Mouse (Mus musculus) urinary bladder, adult 18-20 months (tissue): ENCODE results near the gene Haus6.
"Not testable (repeated sequence)": the region's sequence is repeated elsewhere in the genome, so short reads cannot be mapped to it uniquely, and the experiment has no call there.

Experiments
- DNase-seq, 2 experiments: peaks; one replicate each; pipeline ENCODE4 v3.0.0; 2022; ENCODE audit warnings: low spot score in 2 of 2, mixed read lengths in 2 of 2

Gene Haus6

DNA sequence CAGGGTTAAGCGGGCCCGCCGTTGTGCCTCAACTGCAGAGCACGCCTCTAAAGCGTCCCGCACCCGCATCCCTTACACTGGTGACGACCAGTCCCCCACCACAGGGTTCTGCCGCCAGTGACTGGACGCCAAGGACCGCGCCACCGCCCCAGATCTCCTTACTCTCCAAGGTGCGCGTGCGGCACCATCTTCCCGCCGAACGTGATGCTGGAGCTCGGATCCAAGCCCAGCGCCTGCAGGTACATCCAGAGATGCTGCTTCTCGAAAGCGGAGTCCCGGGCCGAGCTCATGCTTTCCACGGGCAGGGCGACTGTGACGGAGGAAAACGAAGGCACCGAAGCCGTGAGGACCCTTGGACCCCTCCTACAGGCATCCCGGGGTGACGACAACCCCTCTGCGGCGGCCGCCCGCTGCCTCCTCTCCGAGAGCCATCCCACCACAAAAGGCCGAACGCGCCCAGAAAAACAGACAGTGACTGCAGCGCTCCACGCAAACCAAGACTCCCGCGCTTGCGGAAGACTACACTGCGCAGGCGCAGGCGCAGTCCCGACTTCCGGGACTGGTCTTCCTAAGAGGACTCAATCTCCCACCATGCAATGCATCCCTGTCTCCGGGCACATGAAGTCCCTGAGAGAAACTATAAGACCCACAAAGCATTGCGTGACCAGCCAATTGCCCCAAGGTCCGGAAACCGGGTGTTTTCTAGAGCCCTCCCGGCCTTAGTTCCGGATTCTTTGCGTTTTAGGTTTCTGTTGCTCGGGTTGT, at the start of gene Haus6:
Haus6 (minus strand) TSS at position 532 of the 765 bp plus-strand sequence.
- DNase-seq, result peak; percentile 78 to 85

DNA sequence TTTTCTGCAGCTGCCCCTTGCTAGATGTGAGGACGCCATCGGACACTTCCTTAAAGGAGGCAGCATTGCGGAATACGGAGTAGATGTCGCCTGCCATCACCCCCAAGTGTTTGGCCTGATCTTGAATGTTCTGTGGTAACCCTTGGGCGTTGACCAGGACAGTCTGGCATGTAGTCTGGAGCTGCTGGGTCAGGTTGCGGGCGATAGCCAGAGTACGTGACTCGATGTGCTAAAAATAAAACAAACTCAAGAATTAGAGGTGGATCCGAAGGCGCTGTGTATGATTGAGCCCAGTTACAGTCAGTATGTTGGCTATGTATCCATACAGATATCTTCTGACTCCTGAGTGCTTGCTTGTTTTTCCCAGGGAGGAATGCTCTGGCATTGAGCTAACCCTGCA, 45.3 kb upstream of the Haus6 start:
- DNase-seq, result no peak

DNA sequence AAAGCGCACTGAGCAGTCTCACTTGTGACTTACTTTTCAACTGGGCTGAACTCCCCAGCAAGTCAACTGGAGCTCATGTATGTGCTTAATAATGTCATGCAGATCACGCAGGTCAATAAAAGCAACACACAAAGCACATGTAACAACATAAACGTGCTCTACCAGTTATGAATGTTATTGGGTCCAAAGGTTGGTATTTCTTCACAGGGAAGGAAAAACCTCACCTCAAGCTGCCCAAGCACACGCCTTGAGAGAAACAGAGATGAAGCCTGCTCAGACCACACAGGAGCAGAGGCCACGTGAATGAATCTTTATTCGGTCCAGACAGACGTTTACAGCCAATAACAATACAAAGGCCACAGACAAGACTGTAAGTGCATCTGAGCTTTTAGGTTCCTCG, 44.6 kb upstream of the Haus6 start:
- not testable (repeated sequence) for DNase-seq

DNA sequence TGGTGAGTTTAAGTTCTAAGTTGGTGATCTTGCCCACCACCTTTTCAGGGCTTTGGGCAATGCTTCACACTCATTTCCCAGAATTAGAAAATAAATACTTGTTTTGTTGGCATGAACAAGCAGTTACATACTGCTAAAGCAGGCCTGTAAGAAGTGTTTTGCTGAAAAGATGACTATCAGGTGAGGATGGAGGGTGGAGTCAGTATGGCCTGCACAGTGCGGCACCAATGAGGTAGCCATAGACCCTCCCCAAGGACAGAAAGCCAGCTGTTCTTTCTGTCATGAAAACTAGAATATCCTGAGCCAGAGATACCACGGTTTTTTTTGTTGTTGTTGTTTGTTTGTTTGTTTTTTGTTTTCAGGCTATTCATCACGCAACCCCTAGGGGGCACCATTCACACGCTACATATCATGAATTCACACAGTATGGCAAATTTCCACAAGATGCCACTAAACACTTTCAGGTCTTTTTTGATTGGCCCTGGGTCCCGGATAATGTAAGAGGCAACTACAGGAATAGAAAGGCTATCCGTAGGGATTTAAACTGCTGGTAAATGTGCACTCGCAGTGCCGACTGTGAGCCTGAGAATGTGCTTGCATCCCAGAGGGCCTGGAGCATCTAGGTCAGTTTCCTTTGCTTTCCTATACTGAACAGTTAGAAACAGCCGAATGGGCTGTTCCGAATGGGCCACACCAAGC, 40.0 kb upstream of the Haus6 start:
- DNase-seq, result no peak

DNA sequence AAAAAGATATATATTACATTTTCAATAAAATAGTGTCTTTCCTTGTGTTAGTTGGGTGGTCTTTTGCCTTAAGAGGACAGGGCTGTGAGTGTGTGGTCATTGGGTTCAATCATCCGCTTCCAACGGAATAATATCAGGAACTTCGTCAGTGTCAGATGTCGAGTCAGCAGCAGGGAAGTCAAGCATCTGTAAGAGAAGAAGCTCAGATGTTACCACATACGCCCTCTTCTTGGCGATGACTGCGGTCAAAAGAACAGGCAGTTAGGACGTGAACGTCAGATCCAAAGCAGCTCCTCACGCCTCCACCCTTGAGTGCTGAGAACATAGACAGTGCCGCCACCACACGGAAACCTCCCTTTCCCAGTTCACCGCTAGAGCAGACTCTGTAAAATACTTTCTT, 36.5 kb upstream of the Haus6 start:
- not testable (repeated sequence) for DNase-seq

DNA sequence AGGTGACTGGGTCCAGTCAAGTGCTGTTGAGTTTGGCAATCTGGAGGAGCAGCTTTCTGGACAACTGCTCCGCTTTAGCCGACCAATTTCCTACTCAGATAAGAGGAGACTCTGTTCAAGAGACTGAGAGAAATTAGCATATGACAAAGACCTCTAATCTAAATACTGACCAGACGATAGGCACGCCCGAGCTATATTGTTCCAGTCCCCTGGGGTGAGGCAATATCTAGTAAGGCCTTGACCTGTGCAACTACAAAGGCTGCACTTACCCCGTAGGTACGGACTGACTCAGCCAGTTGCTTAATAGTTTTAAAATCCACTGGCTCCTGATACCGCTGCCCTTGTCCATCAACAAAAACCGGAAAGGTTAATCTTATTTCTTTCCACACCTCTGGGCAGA, 25.7 kb upstream of the Haus6 start:
- not testable (repeated sequence) for DNase-seq

DNA sequence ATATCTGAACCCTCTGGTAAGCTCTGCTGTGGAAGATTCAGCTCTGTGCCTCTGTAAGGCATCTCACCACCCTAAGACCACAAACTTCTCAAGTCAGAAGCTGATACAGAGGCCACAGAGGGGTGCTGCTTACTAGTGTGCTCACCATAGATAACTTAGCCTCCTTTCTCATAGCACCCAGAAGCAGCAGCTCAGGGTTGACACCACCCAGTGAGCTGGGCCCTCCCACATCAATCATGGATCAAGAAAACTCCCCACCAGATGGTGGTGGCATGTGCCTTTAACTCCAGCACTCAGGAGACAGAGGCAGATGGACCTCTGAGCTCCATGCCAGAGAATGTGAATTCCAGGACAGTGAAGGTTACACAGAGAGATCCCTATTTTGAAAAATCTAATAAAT, 23.0 kb upstream of the Haus6 start:
- not testable (repeated sequence) for DNase-seq

DNA sequence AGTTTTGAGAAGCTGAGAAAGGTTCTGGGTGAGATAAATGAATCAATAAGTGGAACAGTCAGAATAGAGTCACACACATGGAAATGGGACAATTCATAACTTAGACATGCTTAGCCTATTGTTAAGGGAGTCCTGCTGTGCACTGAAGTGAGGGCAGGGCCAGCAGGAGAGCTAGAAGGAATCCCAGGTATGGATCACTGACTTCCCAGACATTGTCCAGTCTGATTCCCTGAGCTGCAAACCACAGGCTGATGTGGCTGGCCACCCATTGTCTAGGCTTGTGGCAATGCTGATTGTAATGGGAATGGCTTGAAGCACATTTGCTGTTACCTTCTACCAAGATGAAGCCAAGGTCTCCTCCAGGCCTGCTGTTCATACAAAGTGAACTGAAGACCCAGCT, 22.5 kb upstream of the Haus6 start:
- DNase-seq, result not testable (repeated sequence)

DNA sequence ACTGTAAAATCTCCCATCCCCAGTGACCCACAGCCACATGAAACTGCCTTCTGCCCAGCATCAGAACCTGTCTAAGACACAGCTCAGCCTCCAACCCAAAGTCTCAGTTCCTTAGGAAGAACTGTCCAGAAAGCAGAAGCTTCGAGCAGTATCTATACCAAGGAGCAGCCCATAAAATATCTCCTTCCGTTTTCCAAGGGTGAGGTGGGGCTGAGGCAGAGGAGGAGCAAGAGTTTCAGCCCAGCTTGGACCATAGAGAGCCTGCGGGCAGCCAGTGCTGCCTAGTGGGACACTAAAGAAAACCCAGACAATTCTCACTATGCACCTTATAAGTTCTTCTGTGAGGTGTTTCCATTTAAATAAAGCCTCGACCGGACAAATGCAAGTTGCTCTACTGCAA, 20.7 kb upstream of the Haus6 start:
- DNase-seq, result not testable (repeated sequence)

DNA sequence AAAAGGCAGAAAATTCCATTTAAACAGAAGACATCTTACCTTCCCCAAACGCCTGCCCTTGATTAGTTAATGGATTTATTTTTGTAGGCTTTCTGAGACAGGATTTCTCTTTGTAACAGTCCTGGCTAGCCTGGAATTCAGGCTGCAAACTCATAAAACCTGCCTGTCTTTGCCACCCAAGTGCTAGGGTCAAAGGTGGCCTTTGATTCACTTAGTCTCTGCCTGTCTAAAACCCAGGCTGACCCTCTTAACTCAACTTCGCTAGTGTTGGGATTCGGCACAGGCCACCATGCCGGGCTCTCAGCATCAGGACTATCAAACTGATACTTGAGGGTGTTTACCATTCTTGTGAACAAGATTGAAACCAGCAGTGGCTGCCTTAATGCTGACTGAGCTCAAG, 20.0 kb upstream of the Haus6 start:
- DNase-seq, result no peak

DNA sequence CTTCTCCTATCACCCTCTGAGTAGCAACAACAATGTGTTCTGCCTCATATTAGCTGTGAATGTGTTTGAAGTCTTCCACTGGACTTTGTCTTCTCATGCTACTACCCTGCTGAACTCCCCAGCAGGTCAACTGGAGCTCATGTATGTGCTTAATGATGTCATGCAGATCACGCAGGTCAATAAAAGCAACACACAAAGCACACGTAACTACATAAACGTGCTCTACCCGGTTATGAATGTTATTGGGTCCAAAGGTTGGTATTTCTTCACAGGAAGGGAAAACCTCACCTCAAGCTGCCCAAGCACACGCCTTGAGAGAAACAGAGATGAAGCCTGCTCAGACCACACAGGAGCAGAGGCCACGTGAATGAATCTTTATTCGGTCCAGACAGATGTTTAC, 14.6 kb upstream of the Haus6 start:
- not testable (repeated sequence) for DNase-seq

DNA sequence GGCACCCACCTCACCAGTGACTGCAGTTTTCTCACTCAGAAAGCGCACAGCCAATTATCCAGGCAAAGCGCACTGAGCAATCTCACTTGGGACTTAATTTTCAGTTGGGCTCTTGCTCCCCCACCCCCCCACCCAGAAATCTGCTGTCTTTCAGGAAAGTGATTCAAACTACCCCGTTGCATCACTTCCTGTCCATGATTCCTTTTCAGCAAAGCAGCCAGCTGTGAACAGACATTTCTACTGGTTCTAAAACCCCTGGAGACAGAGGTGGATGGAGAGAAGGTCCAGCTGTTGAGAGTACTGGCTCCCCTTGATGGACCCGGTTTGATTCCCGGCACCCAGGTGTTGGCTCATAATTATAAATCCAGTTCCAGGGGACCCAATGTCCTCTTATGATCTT, 13.6 kb upstream of the Haus6 start:
- no peak for DNase-seq

DNA sequence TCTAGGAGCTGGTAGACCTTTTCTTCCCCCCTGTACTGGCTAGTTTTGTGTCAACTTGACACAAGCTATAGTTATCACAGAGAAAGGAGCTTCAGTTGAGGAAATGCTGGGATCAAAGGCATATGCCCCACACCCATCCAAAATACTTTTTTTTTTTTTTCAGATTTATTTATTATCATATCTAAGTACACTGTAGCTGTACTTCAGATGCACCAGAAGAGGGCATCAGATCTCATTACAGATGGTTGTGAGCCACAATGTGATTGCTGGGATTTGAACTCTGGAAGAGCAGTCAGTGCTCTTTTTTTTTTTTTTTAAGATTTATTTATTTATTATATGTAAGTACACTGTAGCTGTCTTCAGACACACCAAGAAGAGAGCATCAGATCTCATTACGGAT, 10.7 kb upstream of the Haus6 start:
- not testable (repeated sequence) for DNase-seq

DNA sequence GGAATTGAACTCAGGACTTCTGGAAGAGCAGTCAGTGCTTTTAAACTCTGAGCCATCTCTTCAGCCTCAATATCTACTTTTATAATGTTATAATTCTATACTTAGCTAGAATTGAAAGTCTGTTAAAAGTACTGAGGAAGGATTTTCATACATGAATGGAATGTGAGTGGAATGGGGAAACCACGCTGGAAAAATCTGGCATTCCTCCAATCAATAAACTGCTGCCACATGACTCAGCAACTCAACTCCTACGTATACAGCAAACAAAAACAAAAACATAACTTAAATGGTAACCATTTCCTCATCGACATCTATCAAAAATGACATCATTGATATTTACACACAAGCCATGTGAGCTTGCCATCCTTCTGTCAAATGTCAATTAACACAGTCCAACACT, 10.3 kb upstream of the Haus6 start:
- DNase-seq, result no peak

DNA sequence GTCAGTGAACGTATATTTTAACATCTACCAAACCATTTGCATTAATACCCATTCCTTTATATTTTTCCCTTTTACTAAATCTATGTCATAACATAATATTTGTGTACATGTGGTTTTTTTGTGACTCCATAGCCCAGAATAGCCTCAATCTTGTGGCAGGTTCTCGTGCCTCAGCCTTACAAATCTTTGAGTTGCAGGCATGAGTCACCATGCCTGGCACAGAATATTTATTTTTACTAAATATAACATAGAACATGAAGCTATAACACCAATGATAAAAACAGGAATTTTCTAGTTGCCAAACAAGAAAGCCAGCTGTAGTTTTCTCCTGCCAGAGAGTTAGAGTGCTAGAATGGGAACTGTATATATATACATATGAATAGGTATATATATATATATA, 8.7 kb upstream of the Haus6 start:
- no peak for DNase-seq

DNA sequence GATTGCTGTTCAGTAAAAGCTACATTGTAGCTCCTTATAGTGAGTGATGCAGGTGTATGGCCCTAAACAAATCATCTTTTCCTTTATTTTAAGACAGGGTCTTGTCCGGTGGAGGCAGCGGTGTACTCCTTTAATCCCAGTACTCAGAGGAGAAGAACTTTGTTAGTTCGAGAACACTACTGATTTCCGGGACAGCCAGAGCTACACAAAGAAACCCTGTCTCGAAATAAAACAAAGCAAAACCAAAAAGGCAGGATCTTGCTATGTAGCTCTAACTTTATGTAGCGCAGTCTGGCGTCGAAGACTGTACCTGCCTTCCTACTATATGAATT, 400 bp upstream of the Haus6 start:
- no peak for DNase-seq

DNA sequence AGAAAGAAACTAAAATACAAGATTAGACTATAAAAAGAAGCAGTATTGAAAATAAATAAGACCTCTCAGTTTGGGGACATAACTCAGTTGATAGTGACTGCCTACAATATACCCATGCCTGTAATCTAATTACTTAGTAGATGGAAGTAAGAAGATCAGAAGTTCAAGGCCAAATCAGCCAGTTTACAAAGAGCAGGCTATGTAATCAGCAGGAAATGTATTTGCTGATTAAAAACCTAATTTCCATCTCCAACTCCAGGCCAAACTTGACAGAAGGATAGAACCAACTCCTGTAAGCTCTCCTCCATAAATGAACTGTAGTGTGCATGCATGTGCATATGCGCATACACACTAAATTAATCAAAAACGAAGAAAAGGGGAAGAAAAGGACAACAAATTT, 20.6 kb downstream of the Haus6 start:
- DNase-seq, result no peak

DNA sequence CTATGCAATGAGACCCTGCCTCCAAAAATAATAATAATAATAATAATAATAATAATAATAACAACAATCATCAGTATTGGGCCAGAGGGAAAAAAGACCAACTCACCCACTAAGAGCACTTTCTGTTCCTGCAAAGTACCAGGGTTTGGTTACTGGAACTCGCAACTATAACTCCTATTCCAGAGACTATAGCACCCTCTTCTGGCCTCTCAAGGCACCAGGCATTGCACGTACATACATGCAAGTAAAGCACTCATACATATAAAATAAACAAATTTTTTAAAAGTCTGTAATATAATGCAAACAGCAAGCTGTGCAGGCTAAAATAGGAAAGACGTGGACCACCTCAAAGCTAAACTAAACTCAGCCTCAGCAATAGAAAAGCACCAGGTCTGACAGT, 23.6 kb downstream of the Haus6 start:
- DNase-seq, result no peak

DNA sequence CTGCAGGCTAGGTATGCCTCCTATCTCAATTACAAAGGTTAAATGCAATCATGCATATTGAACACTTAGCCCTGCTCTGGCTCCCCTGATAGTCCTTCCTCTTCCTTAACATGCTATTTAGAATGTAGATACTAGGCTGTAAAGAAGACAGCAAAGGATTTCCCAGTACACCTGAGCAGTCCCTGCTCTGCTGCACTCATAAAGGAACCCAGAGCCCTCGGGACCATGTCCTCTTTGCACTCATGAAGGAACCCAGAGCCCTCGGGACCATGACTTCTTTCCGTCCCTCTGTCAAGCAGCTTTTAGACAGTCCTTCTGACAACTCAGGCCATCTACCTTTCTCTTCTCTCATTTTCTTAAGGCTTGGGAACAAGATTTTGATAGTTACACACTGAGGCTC, 31.3 kb downstream of the Haus6 start:
- DNase-seq, result no peak

DNA sequence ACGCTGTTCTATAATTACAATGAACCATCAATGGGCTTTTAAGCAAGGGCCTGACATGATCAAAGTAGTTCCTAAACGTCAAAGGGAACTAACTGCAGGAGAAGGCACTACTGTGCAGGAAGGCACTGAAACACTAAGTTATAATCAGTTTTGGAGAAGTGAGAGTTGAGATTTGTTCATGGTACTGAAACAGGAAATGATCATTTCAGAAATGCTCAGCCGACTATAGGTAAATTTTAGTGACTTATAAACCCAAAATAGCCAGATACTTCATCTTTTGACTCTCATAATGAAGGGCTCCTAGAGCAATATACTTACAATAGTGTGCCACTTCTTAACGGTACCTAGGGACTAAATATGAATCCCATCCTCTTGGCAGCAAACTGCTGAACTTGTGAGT, 31.8 kb downstream of the Haus6 start:
- DNase-seq, result no peak

DNA sequence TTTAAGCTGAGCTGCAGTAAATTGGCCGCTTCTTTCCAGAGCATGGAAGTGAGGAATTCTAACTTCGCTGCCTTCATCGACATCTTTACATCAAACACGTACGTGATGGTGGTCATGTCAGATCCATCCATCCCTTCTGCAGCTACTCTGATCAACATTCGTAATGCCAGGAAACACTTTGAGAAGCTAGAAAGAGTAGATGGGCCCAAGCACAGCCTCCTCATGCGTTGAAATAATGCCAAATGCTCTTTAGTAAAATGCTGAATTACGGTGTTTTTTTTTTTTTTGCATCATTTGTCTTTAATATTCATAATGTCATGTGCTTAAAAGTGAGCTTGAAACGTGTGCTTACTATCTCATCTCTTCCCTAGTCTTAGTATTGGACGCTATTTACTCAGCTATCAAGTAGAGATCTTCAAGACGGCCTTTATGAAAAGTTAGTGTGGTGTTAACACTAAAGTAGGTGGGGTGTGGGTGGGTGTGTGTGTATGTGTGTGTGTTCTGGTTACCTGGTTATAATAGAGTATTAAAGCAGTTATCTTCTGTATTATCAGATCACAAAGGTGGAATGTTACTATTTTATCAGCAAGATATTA, 35.1 kb downstream of the Haus6 start:
- no peak for DNase-seq

DNA sequence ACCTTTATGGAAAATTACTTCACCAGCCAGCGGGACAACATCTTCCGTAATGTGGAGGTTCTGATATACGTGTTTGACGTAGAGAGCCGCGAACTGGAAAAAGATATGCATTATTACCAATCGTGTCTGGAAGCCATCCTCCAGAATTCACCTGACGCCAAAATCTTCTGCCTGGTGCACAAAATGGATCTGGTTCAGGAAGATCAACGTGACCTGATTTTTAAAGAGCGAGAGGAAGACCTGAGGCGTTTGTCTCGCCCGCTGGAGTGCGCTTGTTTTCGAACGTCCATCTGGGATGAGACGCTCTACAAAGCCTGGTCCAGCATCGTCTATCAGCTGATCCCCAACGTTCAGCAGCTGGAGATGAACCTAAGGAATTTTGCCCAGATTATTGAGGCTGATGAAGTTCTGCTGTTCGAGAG, 35.7 kb downstream of the Haus6 start:
- peak; percentile 7 to 12 for DNase-seq
